Mouse (Mus musculus) erythroblast, adult 5-6 weeks (primary cell): ENCODE results near the gene Csdc2. TPM values are rescaled to one million over a fixed set of nuclear protein-coding genes. Genes with fewer than 3 reads are reported as not detected.

Experiments used
- ATAC-seq: replicated peaks from 2 replicates; pipeline ENCODE4 v1.8.0; 2016; ENCODE audit warnings: moderate number of reproducible peaks, mild to moderate bottlenecking, moderate TSS enrichment, inconsistent platforms; ENCODE audit not compliant: poor library complexity, low FRiP score, severe bottlenecking
- total RNA-seq, 2 experiments: library from RNA; stranded (forward) in 1 of 2; stranded (reverse) in 1 of 2; fragments of 150-400 nt in 1 of 2; fragments of 200-764, 138-1000 nt in 1 of 2; gene quantifications; 2 replicates each; pipeline versions ENCODE4 v1.2.3 to v1.2.4; 2015 to 2017; ENCODE audit warnings: low replicate concordance in 2 of 2

Gene Csdc2
- total RNA-seq, 2 experiments from 2014 or later: not detected

DNA sequence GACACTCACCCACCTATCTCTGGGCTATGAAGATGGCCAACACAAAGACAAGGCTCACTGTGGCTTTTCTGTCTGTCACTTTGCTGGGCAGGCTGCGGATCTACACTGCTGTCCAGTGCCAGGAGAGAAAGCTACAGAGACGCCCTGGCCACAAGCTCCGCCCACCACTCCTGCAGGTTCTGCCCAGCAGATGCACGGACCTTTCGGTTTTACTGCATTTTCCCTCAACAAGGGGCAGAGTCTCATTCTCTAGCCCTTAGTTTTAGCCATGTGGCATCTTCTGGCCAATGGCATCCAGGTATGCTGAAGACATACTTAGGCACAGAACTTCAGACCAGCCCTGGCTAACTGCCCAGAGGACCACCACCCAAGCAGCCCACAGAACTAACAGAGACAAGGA, 15.3 kb upstream of the Csdc2 start:
- ATAC-seq: no peak

DNA sequence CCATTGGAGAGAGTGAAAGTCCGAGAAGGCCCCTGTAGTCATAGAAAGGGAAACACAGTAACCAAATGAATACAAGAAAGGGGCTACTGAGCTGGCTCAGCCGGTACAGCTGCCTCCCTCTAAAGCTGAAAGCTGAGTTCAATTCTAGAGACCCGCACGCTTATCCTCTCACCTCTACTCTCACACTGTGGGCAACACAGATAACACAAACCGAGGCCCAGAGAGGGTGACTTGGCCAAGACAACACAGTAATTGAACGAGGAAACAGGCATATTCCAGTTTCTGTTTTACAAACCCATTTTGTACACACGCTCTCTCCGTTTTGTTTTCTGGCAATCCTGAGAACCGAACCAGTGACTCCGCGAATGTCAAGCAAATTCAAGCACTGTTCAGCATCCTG, 11.6 kb upstream of the Csdc2 start:
- peak; percentile 39 for ATAC-seq

DNA sequence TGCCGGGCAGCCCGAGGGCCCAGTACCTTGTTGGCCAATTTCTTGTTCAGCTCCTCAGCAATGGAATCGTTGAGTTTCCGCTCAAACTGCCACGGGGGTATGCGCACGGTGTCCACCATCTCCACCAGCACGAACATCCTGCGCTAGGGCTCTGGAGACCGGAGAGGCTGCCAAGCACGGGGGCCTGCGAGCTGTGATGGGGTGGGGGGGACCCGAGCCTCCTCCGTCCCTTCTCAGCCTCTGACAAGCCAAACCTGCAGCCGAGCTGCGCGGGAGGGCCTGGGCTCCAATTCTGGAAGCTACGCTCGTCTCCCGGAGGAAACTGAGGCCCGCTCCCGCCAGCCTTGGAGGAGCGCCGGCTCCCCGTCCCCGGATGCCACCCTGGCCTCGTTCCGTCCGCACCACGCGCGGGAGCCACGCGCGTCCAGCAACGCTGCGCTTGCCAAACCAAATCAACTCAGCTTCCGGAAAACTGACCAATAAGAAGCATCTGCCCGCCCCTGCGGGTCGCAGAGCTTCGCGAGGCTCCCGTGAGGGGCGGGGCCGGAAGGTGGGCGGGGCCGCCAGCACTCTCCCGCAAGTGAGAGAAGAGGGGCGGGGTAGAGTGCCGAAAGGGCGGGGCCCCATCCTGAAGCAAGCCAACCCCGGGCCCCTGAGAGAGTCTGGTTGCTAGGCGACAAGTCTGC, 10.7 kb upstream of the Csdc2 start, which contains the start of gene Polr3h:
TSS of gene Polr3h (minus strand) at position 481 of the 686 bp plus-strand sequence.
- ATAC-seq: peak; percentile 91

DNA sequence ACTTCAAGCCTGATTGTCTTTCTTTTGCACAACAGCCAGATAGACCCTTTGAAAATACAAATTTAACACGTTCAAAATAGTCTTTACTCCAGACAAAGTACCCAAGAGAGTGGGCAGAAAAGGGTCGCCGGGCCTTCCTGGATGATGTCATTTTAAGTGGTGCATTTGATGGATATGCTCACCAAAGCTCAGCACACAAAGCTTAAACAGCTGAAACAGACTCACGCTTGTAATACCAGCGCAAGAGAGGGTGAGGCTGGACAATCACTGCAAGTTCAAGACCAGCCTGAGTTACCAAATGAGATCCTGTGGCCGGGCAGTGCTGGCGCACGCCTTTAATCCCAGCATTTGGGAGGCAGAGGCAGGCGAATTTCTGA, 10.1 kb upstream of the Csdc2 start:
- ATAC-seq: 0 out of 2 replicates have a peak, but pooled peaks have one; percentile 1

DNA sequence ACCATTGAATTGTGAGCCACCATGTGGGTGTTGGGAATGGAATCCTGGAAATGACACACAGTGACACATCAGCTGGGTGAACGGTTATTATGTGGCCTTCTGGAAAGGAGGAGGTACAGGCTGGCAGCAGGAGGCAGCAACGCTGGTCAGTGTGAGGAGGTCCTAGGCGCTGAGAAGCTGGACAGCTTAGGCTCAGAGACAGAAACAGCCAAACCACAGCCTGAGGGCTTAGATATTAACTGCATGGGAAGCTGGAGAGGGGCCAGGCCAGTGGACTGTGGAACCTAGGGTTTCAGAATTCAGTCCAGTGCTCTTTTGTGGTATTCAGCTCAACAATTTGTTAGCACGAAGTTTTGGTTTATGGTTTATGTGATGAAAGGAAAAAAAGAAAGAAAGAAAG, 8.8 kb upstream of the Csdc2 start:
- no peak for ATAC-seq

DNA sequence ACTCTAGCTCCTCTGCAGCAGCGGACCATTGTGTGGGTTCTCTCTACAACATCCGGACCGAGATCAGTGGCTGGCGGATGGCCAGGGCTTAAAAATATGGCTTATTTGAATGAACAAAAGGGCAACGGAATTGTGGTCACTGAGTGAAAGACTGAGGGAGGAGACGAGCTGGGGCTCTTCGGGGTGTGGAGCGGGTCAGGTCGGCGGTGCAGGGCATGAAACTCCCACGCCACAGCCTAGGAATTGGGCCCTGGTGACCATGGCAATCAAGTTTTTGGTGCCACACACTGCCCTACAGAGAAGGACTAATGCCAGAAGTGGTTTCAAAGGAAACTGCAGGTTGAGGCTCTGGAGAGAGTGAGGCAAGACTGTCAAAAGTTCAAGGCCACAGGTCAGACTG, 8.3 kb upstream of the Csdc2 start:
- ATAC-seq: no peak

DNA sequence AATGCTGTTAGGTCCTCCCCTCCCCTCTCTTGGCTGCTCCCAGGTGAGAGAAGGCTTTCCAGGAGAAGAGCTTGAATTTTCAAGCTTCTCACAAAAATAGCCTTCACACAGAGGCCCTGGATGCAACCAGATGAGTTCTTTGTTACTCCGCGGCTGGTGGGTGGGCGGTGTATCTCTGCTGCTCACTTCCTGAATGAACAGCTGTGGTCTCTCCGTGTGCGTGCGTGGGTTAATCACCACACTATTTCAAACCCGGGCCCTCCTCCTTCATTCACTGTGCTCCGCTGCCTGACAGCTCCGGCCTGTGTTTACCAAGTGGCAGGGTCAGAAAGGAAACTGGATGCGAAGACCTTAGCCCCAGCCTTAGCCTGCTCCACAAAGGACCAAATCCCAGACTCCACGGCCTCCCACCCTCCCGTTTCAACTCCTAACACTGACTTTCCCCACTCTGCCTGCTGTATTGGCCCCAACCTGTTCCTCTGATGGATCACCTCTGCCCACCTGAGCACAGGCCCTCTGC, 3.5 kb upstream of the Csdc2 start:
- no peak for ATAC-seq

DNA sequence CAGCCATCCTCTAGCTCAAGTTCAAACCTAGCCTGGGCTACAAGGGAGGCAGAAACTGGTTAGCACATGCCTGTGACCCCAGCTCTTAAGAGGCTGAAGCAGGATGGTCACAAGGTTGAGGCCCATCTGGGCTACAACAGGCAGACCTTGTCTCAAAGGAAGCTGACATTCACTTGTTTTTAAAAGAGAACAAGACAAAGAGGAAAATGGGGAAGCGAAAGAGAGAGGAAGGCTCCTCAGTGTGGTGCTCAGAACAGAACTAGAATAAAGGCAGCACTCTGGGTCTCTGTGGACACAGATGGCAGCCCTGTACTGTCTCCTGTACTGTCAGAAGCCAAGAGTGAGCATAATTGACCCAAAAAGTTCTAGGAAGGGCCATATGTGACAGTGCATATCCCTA, 2.6 kb upstream of the Csdc2 start:
- ATAC-seq: no peak

DNA sequence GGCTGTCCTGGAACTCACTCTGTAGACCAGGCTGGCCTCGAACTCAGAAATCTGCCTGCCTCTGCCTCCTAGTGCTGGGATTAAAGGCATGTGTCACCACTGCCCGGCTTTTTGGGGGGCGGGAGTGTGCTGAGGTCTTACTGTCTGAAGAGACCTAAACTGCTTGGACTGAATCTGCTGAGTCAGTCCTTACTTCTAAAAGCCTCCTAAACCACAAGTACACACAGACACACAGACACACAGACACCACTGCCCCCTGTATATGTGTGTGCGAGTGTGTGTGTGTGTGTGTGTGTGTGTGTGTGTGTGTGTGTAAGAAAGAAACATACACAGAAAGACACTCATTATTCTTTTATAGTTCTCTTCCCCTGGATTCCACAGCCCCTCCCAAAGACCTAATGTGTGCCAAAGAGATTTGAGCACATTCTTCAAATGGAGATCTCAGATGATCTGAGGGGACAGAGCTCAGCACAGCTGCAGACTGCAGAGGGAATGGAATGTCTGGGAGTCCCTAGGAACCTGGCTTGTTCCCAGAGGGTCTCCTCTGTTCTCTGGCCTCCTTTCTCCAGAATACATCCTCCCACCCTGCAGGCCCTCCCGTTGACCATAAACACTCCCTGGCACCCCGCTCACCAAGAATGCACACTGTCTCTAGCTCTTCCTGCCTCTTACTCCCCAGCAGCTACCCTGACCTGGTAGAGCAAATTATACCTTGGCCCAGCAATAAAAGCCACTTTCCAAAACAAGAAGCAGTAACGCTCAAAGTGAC, 506 bp upstream of the Csdc2 start:
- ATAC-seq: no peak

DNA sequence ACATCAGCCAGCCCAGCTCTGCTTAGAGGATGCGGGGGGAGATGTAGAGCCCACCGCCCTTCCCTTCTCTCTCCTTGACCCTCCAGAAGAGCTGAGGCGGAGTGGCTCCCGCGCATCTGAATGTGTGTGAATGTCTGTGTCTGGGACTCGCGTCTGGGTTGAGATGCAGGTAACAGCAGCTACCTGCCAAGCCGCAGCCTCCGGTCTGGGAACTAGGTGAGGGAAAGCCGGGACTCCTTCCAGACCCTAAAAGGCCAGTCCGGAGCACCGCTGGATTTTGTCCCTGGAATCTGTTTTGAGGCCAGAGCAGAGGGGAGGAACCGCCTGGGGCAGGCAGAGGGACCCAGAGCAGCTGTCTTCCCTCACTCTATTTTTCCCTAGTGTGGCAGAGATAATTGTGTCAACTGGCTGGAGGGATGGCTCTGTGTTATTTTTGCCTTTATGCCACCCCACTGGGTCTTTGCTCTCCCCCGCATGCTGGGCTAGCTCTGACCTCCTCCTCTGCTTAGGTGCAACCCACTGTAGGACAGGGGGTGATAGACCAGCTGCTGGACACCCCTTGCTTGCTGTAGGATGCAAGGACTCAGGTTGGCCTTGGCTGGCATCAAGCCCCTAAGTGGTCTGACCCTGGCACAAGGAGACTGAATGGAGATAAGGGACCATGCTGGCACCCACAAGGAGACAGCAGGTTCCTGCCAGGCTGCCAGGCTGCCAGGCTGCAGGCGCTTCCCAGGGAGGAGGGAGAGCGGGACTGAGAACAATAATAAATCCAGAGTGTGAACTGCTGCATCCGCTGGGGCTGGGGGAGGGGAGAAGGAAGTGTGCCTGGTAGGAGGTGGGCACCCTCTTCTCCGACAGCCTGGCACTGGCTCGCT, 776 bp downstream of the Csdc2 start:
- ATAC-seq: no peak

DNA sequence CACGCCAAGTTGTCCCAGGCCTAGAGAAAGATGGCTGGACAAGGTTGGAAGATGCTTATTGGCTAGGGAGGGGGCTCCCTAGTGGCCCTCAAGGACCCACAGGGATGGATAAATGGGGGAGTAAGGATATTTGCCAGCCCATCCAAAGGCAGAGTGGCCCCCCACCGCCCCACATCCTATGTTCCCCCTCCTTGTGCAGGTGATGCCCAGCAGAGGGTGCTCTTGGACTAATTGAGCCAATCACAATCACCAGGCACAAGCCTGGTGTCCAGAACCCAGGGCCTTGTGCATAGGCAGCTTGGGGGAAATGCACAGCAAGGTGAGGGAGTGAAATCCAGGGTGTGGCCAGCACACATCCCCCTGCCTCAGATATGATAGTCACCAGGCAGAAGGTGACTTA, 1.7 kb downstream of the Csdc2 start:
- no peak for ATAC-seq

DNA sequence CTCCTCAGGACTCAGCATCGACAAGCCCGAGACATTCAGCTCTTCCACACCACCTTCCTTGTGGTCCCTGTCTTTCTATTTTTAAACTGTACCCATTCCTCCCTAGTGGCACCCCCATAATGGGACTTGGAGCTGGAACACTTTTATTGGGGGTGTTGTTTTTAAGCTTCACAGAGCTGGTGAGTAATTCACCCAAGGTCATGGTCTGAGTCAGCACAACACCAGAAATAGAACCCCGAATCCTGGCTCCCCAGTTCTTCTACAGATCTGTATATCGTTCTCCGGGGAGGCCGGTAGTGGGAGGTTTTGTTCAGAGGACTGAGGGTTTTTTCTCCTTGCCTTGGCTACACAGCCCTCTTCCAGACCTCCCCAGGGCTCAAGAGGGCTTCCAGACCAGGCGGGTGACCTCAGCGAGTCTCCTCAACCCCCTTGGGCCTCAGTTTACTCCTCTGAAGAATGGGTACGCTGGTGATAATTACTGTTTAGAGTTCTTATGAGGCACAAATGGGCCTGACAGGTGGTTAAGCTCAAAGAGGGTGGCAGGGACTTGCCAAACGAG, 2.7 kb downstream of the Csdc2 start:
- ATAC-seq: no peak

DNA sequence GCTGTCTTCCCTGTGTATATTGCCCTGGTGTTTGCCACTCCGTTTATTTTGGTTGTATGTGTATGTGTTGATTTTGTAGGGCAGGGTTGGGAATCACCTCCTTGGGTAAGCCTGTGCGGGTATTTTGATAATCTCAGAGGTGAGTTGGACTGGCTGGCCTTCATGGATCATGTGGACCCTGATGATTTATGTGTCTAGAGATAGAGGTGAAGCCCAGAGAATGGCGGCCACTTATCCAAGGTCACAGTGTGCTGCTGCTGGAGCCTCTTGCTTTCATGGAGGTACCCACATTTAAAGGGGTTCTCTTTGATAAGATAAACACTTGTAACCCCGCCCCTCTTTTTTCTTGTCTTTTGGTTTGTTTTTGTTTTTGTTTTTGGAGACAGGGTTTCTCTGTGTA, 3.2 kb downstream of the Csdc2 start:
- no peak for ATAC-seq

DNA sequence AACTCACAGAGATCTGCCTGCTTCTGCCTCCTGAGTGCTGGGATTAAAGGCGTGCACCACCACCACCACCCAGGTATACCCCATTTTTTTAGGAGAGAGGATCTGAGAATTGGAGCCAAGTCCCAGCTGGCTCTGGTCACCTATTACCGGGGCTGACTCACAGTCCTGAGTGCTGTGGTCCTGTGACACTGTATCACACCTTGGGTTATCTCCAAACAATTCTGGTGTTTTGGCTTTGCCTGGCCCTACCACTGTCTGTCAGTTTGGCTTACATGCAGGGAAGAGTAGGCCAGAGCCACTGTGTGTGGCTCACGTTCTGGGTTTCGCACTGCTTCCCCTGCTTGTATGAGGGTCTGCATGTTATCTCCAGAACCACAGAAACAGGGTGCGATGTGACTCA, 3.7 kb downstream of the Csdc2 start:
- no peak for ATAC-seq

DNA sequence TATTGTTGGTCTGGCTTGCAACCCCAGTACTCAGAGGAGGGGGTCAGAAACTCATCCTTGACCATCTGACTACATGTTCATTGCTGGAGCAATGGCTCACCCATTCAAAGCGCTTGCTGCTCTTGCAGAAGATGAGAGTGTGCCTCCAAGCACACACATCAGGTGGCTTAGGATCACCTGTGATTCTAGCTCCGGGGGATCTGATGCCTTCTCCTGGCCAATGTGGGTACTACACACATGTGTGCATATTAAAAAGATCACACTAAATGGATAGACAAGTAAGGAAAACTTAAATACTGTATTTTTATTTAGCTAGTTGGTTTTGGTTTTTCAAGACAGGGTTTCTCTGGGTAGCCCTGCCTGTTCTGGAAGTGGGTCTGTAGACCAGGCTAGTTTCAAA, 4.5 kb downstream of the Csdc2 start:
- ATAC-seq: no peak

DNA sequence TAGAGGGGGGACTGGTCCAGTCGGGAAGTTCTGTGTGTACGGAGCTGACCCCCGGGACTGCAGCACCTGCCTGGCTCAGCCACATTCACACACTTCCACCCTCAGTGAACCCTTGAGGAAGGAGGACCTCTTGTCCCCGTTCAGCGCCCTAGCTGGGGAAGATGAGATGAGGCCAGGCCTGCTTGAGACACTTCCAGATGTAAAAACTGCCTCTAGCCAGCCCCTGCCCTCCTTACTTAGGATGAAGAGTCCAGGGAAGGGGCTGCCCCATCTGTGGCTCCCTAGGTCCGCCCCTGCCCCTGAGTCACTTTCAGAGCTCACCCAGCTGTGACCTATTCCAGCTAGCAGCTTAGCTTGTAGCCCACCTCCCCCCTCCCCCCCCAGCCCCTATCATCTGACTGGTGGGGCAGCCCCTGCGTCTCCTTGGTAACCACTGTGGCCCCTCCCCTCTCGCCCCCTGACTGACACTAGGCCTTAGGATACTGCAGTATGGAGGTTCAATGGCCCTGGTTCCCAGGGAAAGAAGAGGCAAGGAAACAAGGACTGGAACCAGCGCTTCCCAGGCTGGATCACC, 6.7 kb downstream of the Csdc2 start:
- ATAC-seq: no peak

DNA sequence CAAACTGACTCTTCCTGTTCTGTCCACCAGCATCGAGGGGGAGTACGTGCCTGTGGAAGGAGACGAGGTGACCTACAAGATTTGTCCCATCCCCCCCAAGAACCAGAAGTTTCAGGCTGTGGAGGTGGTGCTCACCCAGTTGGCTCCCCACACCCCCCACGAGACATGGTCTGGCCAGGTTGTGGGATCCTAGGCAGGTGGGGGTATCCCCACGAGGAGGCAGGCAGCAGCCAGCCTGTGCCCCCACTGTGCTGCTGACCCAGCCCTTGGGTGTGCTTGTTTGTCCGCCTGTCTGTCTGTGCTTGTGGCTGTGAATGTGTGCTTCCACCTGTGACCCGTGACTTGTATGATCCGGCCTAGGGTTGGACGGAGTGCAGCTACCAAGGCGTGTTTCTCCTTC, 12.5 kb downstream of the Csdc2 start:
- ATAC-seq: no peak

DNA sequence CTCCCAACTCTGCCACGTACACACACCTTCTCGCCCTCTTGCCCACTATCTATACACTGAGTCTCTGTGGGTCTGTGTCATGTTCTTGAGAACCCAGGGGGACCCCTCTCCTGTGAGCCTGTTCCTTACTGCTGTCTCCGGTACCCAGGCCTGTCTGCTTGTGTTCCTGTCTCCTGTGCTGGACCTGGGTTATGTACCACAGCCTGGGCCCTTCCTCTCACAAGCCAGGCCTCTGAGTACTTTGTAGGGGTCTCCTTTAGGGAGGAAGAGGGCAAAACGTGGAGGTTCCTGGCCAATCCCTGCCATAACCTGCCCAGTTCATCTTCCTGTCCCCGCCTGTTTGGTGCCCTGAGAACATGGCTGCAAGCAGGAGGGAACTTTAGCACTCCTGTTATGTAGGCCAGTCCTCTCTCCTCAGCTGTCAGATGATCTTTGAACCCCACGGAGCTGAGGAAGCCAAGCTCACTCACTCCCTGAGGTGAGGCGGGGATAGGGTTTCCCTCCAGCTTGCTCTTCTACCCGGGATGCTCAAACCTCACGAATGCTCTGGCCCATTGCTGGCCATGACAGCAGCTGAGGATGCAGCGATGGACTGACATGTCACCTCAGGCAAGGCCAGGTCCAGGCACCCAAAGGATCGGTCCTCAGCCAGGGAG, 13.0 kb downstream of the Csdc2 start:
- ATAC-seq: no peak

DNA sequence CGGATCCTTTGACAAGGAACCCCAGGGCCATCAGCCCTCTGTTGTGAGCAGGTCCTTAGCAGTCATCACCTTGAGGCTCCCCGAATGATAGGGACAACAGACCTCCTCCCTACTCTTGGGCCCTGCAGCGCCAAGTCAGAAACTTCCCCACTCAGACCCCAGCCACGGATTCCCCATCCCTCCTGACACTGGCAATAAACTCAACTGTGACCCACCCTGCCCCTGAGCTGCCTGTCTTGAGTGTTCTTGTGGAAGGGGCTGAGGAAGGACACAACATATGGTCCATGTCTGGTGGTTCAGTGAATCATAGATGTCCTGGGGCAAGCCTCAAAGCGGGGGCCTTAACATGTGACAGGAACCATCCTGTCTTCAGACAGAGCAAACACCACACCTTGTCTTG, 14.2 kb downstream of the Csdc2 start:
- ATAC-seq: no peak
